Mouse (Mus musculus): ENCODE measurements around the gene Osbpl10.

Osbpl10 gene

GRCm38 (mm10) chr9:115096481-115096880 is 118.1 kb downstream of the Osbpl10 start:
- no peak for DNase-seq

GRCm38 (mm10) chr9:115097340-115097739 is 119.0 kb downstream of the Osbpl10 start:
- DNase-seq = no peak

GRCm38 (mm10) chr9:115100181-115100915 is 122.0 kb downstream of the Osbpl10 start:
- DNase-seq = no peak

GRCm38 (mm10) chr9:115107430-115107829 is 129.1 kb downstream of the Osbpl10 start:
- peak; percentile 7 to 56 for DNase-seq

- DNase-seq = no peak
Observed at GRCm38 (mm10) chr9:115110655-115111054, 132.3 kb downstream of the Osbpl10 start.

GRCm38 (mm10) chr9:115117314-115117713 is 138.9 kb downstream of the Osbpl10 start:
- DNase-seq = no peak

- DNase-seq = peak; percentile 76 to 81
Observed at GRCm38 (mm10) chr9:115120276-115120675, 141.9 kb downstream of the Osbpl10 start.

GRCm38 (mm10) chr9:115120678-115121224 is 142.4 kb downstream of the Osbpl10 start:
- peak; percentile 71 to 72 for DNase-seq

GRCm38 (mm10) chr9:115127342-115127741 is 149.0 kb downstream of the Osbpl10 start:
- no peak for DNase-seq

- no peak for DNase-seq
Observed at GRCm38 (mm10) chr9:115133926-115134325, 155.6 kb downstream of the Osbpl10 start.

GRCm38 (mm10) chr9:115134736-115135135 is 156.4 kb downstream of the Osbpl10 start:
- no peak for DNase-seq

GRCm38 (mm10) chr9:115135352-115135751 is 157.0 kb downstream of the Osbpl10 start:
- no peak for DNase-seq

GRCm38 (mm10) chr9:115137858-115138257 is 159.5 kb downstream of the Osbpl10 start:
- no peak for DNase-seq

- peak in 1 of 2 experiments; percentile 5 for DNase-seq
Observed at GRCm38 (mm10) chr9:115139597-115140332, 161.4 kb downstream of the Osbpl10 start.

- DNase-seq = no peak
Observed at GRCm38 (mm10) chr9:115147141-115147540, 168.8 kb downstream of the Osbpl10 start.

- DNase-seq = no peak
Observed at GRCm38 (mm10) chr9:115147586-115148355, 169.4 kb downstream of the Osbpl10 start.

GRCm38 (mm10) chr9:115149011-115149756 is 170.8 kb downstream of the Osbpl10 start:
- DNase-seq = no peak

- peak; percentile 24 to 62 for DNase-seq
Observed at GRCm38 (mm10) chr9:115161591-115161990, 183.2 kb downstream of the Osbpl10 start.

GRCm38 (mm10) chr9:115163031-115163430 is 184.7 kb downstream of the Osbpl10 start:
- DNase-seq = peak; percentile 57 to 61

GRCm38 (mm10) chr9:115163693-115164092 is 185.3 kb downstream of the Osbpl10 start:
- DNase-seq = no peak

- DNase-seq = no peak
Observed at GRCm38 (mm10) chr9:115164351-115164750, 186.0 kb downstream of the Osbpl10 start.

- no peak for DNase-seq
Observed at GRCm38 (mm10) chr9:115165996-115166395, 187.6 kb downstream of the Osbpl10 start.
